Mouse (Mus musculus): ENCODE data around the gene Oxct1.
A peak's percentile ranks its signal among the peaks of the same experiment; 100 is the strongest.

The Oxct1 gene

DNA sequence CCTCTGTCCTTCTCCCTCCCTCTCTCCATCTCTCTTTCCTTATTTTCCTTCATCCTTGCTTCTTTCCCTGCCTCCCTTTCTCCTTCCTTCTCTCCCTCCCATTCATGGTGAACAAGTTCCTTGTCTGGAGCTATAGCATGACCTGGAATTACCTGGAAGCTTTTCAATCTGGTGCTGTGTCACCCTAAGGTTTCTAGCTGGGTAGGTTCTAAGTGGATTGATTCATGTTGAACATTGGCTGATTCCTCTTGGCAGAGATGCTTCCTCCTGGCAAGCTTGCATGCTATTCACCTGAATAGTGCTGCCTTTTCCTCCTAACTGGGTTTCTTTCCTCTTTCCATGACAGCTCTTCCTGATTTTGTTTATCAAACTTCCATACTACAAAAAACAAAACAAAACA is 2.8 kb downstream of the Oxct1 start:
- no peak for DNase-seq (ENCODE audit: low spot score)

DNA sequence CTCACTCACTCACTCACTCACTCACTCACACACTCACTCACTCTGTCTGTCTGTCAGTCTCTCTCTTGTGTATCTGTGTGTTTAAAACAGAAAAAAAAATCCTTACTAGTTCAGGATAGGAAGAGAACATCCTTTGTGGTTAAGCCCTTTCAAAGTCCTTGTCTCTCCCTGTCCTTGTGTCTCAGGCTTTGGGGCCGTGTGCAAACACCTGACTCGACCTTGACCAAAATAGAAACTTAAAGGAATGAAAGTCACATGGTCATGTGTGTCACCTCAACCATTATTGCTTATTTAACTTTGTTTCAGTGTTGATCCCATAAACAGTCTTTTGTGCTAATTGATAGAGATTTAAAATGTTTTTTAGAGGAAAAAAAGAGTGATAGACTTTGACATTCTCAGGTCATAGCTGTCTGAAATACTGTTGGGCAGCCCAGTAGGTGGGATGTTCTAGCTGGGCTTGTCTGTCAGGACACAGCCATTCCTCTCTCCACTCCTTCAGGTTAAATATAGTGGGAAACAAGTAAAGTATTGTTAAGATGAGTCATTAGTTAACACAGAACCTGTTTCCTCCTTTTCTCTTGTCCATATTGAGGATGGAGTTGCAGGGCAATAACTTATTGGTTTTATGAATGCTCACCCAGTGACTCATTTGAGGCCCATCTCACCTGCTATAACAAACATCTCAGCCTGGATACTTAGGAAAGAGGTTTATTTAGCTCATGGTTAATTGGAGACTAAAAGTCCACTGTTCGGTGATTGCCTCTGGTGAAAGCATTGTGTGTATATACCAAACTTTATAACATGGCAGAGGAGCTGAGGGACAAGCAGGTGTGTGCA is 7.2 kb downstream of the Oxct1 start:
- no peak for DNase-seq (ENCODE audit: low spot score)

DNA sequence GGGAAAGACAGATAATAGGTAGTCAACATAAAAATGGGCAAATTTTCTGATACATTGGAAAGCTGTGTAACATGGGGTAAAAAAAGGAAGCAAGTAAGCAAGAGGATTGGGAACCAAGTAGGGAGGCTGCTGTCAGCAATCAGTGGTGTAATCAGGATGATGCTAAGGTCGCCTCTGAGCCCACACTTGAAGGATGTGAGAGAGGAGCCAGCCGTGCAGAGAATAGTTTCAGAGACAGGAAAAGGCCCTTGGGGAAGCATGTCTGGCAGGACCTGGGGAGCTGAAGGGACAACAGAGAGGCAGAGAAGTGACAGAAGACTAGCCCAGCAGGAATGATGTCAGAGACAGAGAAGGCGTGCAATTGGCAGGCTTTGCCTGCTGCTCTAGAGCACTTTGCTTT is 16.2 kb downstream of the Oxct1 start:
- no peak for DNase-seq (ENCODE audit: low spot score)

DNA sequence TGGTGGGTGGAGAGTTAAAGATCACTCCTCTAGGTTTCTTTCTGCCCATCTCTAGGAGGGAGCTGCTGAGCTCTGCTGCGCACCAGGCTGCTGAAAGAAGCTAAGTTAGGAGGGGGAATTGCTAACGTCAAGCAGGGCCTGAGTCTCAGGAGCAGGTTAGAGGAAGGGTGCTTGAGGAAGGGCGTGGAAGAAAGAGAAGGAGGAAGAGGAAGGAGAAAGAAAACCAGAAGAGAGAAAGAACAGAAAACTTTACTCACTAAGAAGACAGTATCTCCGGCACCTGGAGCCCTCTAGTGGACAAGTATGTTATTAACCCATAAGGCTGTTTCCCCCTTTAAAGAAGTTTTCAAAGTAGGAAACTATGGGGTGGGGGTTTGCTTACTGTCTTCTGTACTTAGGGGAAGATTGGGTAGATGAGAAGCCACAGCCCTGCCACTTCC is 16.9 kb downstream of the Oxct1 start:
- DNase-seq (ENCODE audit: low spot score): peak; percentile 9

DNA sequence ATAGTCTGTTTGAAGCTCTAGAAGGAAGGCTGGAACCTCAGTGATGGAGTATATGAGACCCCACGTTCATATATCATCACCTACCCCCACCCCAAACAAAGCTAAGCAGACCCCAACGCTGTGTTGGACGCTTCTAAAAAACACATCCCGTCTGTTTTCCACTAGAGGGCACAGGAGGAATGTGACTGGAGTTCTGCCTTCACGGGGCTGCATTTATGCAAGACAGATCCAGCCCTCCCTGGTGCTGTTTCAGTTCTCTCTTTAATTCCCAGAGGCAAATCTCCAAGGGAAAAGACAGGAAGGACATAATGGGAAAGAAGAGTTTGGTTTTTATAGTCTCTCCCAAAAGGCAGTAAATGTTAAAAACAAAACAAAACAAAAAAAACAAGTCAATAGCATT is 30.4 kb downstream of the Oxct1 start:
- peak; percentile 11 for DNase-seq (ENCODE audit: low spot score)

DNA sequence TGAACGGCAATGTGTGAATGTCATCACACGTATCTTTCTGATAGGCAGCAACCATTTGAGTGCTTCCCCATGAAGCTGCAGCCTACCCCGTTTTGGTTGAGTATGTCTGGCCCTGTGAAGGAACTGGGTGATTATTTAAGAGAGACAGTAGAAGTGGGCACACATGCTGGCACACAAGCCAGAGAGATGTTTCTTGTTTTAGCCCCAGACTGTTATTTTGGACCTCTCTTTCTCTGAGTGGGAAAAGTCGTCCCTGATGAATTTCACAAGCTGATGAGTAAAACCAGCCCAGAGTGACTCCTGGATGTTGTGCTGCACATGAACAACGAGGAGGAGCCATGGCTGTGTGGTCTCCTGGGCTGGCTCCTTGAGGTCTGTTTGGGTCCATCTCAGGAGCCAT is 37.4 kb downstream of the Oxct1 start:
- DNase-seq (ENCODE audit: low spot score): no peak

DNA sequence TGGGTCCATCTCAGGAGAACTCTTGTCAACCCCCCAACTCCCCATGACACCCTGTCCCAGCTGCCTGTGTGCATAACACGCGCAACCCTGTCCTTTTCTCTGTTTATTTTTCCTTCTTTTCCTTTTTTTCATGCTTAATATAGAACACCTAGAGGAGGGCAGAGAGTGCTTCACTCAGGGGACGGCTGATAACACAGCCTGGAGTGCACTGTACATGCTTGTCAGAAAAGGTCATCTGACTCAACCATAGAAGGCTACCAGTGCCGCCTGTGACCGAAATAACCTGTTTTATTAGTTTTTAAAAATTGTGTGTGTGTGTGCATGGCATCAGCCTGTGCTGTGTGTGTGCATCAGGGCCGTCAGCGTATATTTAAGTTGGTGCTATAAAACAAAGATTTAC is 37.8 kb downstream of the Oxct1 start:
- DNase-seq (ENCODE audit: low spot score): peak; percentile 3

DNA sequence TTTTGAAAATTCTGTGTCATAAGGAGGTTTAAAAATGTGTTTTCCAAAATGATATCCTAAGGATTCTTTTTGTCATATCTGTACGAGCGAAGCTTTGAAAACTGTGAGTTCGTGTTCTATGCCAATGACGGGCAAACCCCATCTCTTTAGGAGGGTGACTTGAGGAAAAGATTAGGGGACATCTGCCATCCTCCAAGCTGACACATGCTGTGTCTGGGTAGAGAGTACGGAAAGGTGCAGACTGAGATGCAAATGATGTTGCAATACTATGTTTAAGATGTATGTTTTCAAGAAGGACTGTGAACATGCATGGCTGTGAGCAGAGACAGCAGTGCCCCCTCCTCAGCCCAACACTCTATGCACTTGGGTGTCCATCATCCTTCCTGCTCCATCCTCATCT is 38.5 kb downstream of the Oxct1 start:
- no peak for DNase-seq (ENCODE audit: low spot score)

DNA sequence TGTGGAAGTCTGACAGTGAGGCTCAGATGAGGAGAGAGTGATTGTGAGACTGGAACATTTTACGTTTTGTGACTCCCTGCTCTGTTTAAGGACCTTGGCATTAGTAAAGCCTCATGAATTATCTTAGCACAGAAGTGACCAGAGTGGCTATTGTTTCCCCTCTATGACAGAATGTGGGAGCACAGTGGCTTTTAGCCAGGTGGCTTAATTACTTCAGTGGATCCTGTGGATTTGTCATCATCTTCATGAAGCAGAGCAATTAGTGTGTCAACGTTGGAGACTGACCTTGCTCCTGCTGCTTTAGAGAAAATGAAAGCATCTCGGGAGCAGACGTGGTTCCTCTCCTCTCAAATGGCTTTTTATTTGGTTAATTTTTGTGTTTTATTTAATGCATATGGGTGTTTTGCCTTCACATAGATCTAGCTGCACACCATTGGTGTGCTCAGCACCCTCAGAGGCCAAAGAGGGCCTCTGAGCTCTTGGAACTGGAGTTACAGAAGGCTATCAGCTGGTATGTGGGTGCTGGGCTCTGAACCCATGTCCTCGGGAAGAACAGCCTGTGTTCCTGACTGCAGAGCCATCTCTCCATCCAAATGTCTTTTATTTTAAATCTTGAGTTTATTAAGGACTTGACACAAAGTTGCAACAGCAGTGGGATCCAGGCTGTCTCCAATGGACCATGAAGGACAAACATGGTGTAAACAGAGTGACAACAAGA is 41.2 kb downstream of the Oxct1 start:
- DNase-seq (ENCODE audit: low spot score): no peak

DNA sequence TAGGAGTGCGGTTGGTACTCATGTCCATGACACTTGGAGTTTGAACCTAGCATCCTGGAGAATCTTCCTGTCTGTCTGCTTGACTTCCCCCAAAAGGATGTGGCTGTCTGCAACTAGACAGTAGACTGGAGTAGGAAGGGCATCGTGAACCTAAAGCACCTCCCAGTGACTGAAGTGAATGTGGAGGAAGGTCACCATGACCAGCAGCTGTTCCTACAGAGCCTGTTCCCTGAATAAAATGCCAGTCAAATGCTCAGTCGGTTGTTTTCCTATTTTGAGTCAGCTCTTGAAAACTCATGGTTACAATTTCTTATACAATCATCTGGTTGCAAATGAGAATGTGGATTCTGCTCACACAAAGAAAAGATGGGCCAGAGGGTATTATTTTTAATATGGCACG is 51.8 kb downstream of the Oxct1 start:
- no peak for DNase-seq (ENCODE audit: low spot score)

DNA sequence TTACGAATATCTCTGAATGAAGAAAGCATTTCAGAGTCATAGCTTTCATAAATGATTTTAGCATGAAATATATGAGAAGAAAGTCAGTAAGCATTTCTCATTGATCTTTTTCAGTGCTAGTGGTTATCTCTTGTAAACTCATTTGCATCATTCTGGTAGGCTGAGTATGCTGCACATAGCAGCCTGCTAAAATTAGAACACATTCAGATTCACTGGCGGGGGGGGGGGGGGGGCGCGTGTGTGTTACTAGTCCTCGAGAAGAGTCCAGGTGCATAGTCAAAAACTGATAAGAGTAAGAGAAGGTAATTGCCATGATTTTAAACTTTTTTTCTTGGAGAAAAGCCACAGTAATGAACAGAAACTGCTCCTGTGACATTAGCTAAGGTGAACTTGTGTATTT is 52.6 kb downstream of the Oxct1 start:
- no peak for DNase-seq (ENCODE audit: low spot score)

DNA sequence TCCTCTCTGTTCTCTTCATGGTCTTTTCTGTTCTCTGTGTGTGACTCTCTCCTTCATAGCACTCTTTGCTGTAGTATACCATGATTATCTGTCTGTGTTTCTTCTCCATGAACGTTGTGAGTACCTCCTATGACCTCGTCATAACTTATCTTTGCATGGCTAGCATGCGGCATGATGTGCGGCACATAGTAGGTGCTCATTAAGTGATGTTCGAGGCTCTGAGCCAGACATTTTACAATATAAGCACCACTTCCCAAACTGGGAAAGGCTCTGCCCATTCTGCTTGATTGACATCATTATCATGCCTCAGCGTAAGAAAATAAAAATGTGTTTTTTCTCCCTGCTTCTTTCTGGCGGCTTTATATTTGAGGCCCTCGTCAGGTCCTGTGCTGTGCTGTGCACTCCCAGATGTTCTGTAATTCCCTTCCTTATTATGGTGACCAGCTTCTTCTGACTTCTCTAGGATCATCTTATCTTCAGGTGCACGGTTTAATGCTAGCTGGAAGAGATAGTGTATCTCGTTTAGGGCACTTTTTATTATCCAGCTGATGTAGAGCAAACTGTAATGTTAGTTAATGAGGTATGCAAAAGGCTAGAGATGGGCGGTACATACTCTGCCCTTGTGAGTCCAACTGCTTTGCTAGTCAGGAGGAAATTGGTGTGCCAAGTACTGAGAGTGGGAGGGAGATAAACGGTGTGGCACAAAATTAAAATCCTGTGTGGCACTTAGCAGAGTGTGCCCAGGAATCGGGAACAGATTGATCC is 53.4 kb downstream of the Oxct1 start:
- DNase-seq (ENCODE audit: low spot score): no peak

DNA sequence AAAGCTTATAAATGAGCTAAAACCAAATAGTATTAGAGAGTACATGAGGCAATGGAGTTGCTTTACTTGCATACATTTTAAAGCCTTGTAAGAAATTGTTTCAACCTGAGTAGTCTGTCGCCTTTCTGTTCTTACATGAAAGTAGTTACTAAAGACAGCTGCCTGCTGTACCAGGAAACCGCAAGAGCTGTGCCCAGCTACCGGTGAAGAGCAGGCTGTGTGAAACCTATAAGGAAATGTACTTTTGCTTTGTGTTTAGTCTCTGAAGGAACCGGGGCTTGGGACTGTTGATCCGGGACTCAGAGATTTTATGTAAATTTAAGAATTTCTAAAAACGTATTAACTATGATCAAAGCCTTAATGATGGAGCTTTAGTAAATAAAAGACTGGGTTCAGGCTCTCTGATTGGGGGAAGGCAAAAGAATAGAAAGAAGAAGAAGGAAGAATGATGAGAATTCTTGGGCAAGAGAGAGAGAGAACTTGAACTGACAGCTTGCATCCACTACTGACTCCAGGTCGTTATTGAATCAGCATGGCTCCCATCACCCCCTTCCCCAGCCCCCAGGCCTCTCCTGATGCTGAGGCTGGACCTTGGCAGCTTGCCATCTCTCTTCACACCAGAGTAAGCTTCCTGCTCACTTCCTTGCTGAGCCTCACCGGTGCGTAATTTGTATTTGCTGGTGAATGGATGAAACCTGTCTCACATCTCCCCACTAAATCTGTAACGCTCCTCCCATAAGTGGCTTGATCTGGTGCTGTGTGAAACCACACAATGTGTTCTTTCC is 59.6 kb downstream of the Oxct1 start:
- no peak for DNase-seq (ENCODE audit: low spot score)

DNA sequence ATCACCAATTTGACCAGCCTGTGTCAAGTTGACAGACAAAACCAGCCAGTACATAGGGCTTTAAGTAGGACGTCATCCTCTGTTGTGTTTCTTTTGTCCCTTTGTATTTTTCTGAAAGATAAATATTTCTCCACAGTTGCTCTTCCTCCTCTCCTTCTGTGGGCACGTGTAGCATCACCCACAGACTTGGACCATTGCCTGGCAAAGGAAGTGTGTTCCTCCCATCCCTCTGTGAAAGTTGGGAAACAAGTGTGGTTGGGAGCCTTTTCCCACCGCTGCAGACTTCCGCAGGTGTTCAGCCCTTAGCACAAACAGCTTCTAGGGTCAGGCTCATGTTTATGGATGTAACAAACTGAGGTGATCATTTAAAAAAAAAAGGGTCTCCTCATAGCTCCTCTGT is 61.3 kb downstream of the Oxct1 start:
- no peak for DNase-seq (ENCODE audit: low spot score)

DNA sequence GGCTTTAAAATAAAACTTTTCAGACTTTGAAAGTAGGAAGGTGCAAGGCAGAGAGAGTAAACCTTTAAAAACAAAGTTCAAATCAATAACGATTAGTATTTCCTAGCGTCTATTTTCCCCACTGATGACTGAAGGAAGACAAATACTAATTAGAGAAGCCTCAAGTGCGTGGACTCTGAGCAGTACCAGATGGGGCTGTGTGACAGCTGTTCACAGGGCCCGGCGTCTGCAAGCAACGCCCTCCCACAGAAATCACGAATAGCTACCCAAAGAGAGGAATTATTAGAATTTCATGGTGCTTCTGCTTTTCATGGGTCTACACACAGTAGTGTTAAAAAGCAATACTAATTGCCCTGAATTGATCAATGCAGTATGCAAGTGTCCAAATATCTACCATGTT is 61.7 kb downstream of the Oxct1 start:
- no peak for DNase-seq (ENCODE audit: low spot score)

DNA sequence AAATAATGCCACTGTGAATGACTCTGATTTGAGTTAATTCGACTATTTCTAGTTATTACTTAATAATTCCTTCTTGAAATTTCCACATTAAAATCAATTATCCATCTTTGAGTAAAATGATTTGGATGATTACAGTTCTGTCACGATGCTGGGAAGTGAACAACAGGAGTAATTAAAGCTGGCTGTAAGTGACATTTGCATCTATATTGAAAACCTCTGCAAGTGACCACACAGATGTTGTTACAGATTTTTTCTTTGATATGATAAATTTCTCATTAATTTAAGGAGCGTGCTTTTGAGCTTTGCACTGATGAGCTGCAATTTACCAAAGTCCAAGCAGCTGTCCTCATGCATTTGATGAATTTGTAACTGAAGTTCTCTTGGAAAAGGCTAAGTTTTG is 64.4 kb downstream of the Oxct1 start:
- no peak for DNase-seq (ENCODE audit: low spot score)

DNA sequence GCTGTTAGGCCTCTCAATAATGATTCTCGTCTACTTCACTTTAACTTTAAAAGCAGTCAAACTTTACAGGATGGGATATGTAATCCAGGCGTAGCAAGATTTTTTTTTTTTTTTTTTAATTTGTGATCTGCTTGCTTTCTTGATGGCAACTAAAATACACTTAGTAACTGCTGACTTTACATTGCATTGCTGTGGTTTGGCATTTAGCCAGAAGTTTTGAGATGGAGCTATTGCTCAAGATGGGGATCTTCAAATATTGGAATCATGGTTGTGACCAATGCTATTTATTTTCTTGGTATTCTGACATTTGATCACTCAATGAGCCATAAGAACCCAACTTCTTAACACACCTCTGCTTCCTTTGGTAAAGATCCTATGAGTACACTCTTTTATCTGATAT is 66.4 kb downstream of the Oxct1 start:
- no peak for DNase-seq (ENCODE audit: low spot score)

DNA sequence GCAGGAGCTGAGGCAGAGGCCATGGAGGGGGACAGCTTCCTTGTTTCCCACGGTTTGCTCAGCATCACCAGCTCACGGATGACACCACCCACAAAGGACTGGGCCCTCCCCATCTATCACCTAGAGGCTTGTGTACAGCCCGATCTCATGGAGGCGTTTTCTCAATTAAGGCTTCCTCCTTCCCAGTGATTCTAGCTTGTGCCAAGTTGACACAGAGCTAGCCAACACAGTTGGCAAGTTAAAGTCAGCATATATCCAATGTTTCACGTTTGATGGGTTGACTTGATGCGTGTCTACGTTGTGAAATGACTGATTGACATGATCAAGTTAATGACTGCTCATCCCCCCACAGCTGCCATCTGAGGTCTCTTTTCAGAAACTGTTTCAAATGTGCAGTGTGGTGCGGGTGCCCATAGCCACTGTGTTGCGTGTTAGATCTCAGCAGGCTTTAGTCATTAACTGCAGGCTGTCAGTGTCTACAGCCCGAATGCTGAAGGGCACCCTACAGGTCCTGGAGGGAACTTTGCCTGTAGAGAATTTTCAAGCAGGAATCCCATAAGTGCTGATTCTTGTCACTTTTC is 74.2 kb downstream of the Oxct1 start:
- no peak for DNase-seq (ENCODE audit: low spot score)

DNA sequence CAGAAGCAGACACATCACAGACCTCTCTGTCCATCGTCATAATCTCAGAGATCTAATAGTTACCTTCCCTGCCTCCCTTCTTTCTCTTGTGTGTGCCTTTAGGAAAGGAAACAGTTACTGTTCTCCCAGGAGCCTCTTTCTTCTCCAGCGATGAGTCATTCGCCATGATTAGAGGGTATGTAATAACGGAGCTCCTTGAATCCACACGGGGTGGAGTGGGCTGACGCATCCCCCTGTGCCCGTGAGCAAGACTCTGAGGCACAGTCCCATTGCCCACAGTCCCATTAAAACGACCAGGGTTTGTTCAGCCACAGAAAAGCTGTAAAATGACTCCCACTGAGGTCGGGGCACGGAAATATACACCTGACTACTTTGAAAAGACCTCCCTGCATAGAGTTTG is 74.8 kb downstream of the Oxct1 start:
- no peak for DNase-seq (ENCODE audit: low spot score)

DNA sequence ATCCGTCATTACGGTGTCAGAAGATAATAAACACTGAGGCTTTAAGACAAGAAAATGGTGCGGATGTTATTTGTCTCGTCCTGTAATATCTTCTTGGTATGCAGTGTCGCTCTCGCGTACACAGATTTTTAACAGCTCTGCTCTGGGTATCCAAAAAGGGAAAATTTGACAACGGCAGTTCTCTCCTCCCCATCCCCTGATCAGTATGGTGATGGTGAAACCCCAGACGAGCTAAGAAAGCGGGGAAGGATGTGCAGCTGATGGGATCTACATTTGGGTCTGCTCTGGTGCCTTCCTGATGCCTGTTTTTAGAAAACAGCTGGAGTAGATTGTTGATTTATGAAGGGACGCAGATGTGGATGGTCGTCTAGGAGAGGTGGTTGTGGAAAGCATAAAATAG is 78.1 kb downstream of the Oxct1 start:
- no peak for DNase-seq (ENCODE audit: low spot score)

DNA sequence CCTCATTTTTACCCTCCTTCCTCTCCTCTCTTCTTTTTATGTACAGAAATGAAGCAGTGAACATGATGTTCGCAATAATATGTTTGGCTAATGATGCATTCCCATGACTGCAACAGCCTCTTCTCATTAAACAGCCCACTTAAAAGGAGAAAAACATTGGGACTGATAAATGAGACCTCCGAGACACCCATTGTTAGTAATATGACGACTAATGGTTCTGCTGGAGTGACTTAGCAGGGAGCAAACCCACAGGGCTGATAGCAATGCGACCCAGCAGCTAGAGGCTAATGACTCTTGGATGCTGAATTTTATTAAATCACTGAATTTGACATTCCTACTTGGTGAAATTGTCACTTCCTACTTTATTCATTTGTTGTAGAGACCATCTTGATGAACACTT is 79.3 kb downstream of the Oxct1 start:
- no peak for DNase-seq (ENCODE audit: low spot score)

DNA sequence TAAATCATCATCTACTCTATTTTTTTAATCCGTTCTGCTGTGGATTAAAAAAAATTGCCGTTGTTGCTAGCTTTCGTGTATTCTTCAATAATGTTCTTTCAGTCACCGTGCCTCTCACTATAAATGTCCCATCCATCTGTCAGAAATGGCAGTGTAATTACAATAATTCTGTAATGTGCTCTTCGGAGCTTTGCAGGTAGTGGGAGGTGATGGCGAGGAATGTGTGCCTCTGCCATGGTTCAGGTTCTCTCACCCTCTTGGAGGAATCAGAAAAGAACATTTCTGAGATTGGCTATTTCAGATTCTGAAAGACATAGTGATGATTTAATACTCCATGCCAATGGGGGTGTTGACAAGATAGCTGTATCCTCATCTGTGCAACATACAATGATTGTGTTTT is 93.8 kb downstream of the Oxct1 start:
- DNase-seq (ENCODE audit: low spot score): no peak

Data from urinary bladder, postnatal 14 days (tissue).